Mouse (Mus musculus): ENCODE measurements at regions not wholly inside any gene's neighbourhood (a gene's known extent, or its start where the extent isn't known, plus 50 kb on each side); places are given as distances from the start of the nearest gene placed in this dataset.
A peak's percentile ranks its signal among the peaks of the same experiment; 100 is the strongest.

DNA sequence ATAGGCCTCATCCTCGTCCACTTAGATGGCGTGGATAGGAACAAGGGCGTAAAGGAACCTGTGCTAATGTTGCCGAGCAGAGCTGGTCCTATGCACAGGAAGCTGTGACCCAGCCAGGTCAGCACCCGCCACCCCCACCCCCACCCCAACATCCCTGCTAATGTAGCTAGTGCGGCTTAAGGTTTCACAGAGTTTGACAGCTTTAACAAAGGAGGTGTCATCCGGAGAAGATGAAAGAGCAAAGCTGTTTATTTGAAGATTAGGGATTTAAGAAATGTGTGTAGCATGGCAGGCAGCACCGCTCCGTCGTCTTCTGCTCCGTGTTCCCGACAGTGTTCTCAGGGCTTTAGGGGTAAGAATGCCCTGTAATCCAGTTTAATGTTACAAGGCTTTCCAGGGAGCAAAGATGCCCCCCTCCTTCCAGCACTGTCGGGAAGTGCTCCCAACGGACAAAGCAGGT is 93.5 kb downstream of the Thnsl2 start:
- ATAC-seq (ENCODE audit: low FRiP score), result no peak
- 34% methylated on average over 14 of the region's 14 CpGs for WGBS
- peaks cover 8% of the 10 kb centered on the region; the same call in 1 of the 2 replicates for H3K27me3 ChIP-seq (replicated peaks)
- no peak overlapping the region for H3K4me2 ChIP-seq
- peaks cover 10% of the 10 kb centered on the region for H3K4me1 ChIP-seq
- H3K9me3 ChIP-seq (replicated peaks), result no peaks in the 10 kb centered on the region
- no peak overlapping the region for H3K27ac ChIP-seq (replicated peaks)
- no peaks in the 10 kb centered on the region for H3K36me3 ChIP-seq
- no peak overlapping the region for H3K9ac ChIP-seq (replicated peaks)
- H3K4me3 ChIP-seq (replicated peaks), result no peak overlapping the region

DNA sequence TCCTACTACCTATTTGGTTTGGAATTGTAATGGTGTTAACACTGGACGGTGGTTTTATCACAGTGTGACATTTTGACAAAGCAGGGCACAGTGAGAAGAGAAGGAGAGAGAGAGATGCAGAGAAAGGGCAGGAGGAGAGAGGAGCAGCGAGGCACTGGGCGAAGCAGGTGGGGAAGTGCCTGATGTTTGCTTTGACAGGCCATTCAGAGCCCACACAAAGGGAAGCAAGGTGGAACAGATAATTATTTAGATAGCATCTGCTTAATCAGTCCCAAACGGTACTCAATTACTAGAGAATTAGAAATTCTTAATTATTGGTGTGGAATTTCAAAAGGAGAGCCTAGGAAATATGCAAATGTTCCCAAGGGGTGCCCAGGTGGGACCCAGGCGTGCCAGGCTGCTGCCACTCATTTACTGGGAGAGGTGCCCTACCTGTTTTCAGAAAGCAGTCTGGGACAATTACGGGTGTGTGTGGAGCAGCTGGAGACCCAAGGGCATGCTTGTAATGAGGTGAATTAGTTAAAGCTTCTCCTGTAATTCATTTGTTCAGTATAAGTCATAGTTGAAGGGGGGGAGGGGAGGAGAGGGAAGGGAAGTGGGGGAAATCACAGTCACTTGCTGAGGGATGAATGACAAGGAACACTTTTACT is 86.9 kb downstream of the Thnsl2 start:
- ATAC-seq (ENCODE audit: low FRiP score), result no peak
- Histone ChIP-seq H3K4me1 (no peaks in the 10 kb centered on the region), H3K27me3 (replicated peaks) (no peaks in the 10 kb centered on the region), H3K36me3 (no peaks in the 10 kb centered on the region), H3K9ac (replicated peaks) (no peak overlapping the region), H3K27ac (replicated peaks) (no peak overlapping the region), H3K9me3 (replicated peaks) (no peaks in the 10 kb centered on the region), H3K4me3 (replicated peaks) (no peak overlapping the region), H3K4me2 (no peak overlapping the region)
- 31% methylated on average over 6 of the region's 6 CpGs for WGBS

DNA sequence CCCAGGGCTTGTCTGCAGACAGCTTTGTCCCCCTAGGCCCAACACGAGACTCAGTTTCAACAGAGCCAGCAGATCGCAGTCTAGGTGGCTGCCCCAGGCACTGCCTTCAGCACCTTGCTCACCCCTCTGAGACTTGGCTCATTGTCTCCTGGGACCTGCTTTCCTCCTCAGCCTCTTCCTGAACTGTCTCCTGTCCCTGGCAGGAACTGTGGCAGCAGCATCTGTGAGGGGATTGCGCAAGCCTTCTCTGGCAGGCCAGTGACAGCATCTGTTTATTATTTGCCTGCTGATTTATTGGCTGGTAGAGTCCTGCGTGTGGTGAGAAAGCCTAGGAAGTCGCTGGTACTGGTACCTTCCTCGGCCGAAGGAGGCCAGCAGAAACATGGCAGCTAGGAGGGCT is 84.1 kb downstream of the Thnsl2 start:
- H3K27ac ChIP-seq (replicated peaks), result no peak overlapping the region
- ATAC-seq (ENCODE audit: low FRiP score), result no peak
- no peaks in the 10 kb centered on the region for H3K27me3 ChIP-seq (replicated peaks)
- H3K36me3 ChIP-seq, result no peaks in the 10 kb centered on the region
- H3K4me1 ChIP-seq, result no peaks in the 10 kb centered on the region
- no peak overlapping the region for H3K4me3 ChIP-seq (replicated peaks)
- H3K4me2 ChIP-seq, result no peak overlapping the region
- no peak overlapping the region for H3K9ac ChIP-seq (replicated peaks)
- 58% methylated on average over 7 of the region's 7 CpGs for WGBS
- H3K9me3 ChIP-seq (replicated peaks), result no peaks in the 10 kb centered on the region

DNA sequence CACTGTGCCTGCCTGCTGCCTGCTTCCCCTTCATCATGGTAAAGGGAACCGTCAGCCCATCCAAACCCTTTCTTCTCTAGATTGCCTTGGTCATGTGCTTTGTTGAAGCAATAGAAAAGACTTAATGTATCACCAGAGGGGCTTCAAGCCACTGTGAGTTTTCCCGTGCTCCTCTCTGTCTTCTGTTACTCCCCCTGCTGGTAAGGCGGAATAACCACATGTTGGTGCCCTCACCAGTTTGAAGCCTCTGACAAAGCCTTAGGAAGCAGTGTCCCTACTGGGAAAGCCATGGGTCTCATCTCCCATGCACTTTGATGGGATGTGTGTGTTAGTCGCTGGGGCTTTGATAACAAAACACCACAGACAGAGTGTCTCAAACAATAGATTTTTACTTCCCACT is 81.3 kb downstream of the Thnsl2 start:
- Histone ChIP-seq H3K27me3 (replicated peaks) (no peaks in the 10 kb centered on the region), H3K4me3 (replicated peaks) (no peak overlapping the region), H3K36me3 (no peaks in the 10 kb centered on the region), H3K4me1 (no peaks in the 10 kb centered on the region), H3K27ac (replicated peaks) (no peak overlapping the region), H3K4me2 (no peak overlapping the region), H3K9ac (replicated peaks) (no peak overlapping the region), H3K9me3 (replicated peaks) (no peaks in the 10 kb centered on the region)
- 79% methylated on average over 4 of the region's 4 CpGs for WGBS
- no peak for ATAC-seq (ENCODE audit: low FRiP score)

DNA sequence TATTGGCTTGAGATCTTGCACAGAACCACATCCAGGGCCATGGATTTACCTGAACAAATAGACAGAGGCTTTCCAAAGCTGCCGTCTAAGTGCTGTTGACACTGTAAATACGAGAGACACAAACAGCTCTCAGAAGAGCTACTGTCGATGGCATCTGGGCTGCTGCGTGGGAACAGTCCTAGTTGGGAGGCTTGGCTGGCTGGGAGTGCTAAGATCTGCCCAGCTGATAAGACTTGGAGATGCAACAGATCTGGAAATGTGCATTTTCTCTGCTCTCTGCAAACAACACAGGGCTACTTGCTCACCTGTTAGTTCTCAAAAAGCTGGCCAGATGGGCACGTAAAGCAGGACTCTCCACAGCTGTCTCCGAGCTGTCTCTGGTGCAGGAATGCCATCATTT is 78.8 kb downstream of the Thnsl2 start:
- WGBS, result 77% methylated on average over 6 of the region's 6 CpGs

DNA sequence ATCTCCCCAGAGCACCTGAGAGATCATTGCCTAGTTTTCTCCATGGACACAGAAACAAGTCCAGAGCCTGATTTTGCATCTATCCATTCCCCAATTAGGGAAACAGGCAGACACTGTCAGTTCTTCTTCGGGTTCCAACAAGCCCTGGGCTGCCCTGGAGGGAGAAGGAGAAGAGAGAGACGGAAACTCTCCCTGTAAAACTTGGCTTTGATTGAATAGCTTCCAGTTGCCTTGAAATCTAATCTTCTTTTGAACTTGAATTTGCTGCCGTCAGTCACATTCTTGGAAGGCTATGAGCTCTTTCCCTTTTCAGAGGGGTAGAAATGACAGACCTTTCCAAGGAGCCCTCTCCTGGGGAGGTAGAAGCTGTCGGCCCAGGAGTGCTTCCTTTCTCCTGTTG is 75.0 kb downstream of the Thnsl2 start:
- Histone ChIP-seq H3K4me2 (no peak overlapping the region), H3K27ac (replicated peaks) (no peak overlapping the region), H3K27me3 (replicated peaks) (no peaks in the 10 kb centered on the region), H3K9me3 (replicated peaks) (no peaks in the 10 kb centered on the region), H3K4me3 (replicated peaks) (no peak overlapping the region), H3K4me1 (no peaks in the 10 kb centered on the region), H3K36me3 (no peaks in the 10 kb centered on the region), H3K9ac (replicated peaks) (no peak overlapping the region)
- WGBS, result 73% methylated on average over 4 of the region's 4 CpGs
- no peak for ATAC-seq (ENCODE audit: low FRiP score)

More for the DNA sequence above, 78.8 kb downstream of the Thnsl2 start:
- no peak overlapping the region for H3K4me2 ChIP-seq
- H3K4me3 ChIP-seq (replicated peaks), result no peak overlapping the region
- ATAC-seq (ENCODE audit: low FRiP score), result no peak
- H3K27ac ChIP-seq (replicated peaks), result no peak overlapping the region
- no peaks in the 10 kb centered on the region for H3K4me1 ChIP-seq
- H3K27me3 ChIP-seq (replicated peaks), result no peaks in the 10 kb centered on the region
- H3K36me3 ChIP-seq, result no peaks in the 10 kb centered on the region
- no peak overlapping the region for H3K9ac ChIP-seq (replicated peaks)
- H3K9me3 ChIP-seq (replicated peaks), result no peaks in the 10 kb centered on the region

DNA sequence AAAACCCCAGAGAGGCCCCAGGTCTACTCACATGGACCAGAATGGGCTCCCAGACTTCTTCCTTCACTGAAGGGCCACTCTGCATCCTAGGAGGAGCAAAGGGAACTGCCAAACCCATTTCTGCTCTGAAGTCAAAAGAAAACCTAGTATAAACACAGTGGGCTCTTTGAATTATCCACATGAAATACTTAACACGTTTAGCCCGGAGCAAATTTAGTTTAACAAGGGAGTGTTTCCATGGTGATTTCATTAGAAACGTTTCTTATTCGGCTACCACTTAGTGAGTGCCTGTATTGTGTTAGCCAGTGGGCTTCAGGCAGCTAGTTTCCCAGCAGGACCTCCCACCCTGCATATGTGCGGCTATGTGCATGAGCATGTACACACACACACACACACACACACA is 69.4 kb downstream of the Thnsl2 start:
- Histone ChIP-seq H3K9ac (replicated peaks) (no peak overlapping the region), H3K27ac (replicated peaks) (no peak overlapping the region), H3K36me3 (no peaks in the 10 kb centered on the region)

More for the DNA sequence above, 69.4 kb downstream of the Thnsl2 start:
- Histone ChIP-seq H3K9me3 (replicated peaks) (no peaks in the 10 kb centered on the region), H3K4me3 (replicated peaks) (no peak overlapping the region), H3K4me2 (no peak overlapping the region), H3K27me3 (replicated peaks) (no peaks in the 10 kb centered on the region), H3K4me1 (peaks cover 3% of the 10 kb centered on the region; the same call in 1 of the 2 replicates)
- 18% methylated on average over 5 of the region's 5 CpGs for WGBS
- ATAC-seq (ENCODE audit: low FRiP score), result peak; percentile 78

Measured in neural tube, embryonic 15.5 days (tissue).